Mouse (Mus musculus) telencephalon, adult 2 months (tissue): ENCODE results near the gene Zfp672.
"Not testable (repeated sequence)": the region's sequence is repeated elsewhere in the genome, so short reads cannot be mapped to it uniquely, and the experiment has no call there.

Source experiments
- DNase-seq: peaks from one replicate; pipeline ENCODE4 v3.0.0-alpha.2; 2011; ENCODE audit warnings: low read depth, low spot score

Zfp672 gene

GRCm38 (mm10) chr11:58324614-58325229, 5.4 kb downstream of the Zfp672 start:
- DNase-seq: no peak

- DNase-seq: peak; percentile 15
Measured at GRCm38 (mm10) chr11:58323570-58324340, 6.4 kb downstream of the Zfp672 start.

GRCm38 (mm10) chr11:58322824-58323569, 7.1 kb downstream of the Zfp672 start:
- peak; percentile 93 for DNase-seq

GRCm38 (mm10) chr11:58316768-58317390, 13.3 kb downstream of the Zfp672 start:
- no peak for DNase-seq

- DNase-seq: no peak
Measured at GRCm38 (mm10) chr11:58316344-58316743, 13.8 kb downstream of the Zfp672 start.

GRCm38 (mm10) chr11:58315536-58316168, 14.5 kb downstream of the Zfp672 start:
- no peak for DNase-seq

GRCm38 (mm10) chr11:58314069-58314468, 16.1 kb downstream of the Zfp672 start:
- peak; percentile 19 for DNase-seq

GRCm38 (mm10) chr11:58308661-58309060, 21.5 kb downstream of the Zfp672 start:
- no peak for DNase-seq

- DNase-seq: peak; percentile 15
Measured at GRCm38 (mm10) chr11:58307411-58308080, 22.6 kb downstream of the Zfp672 start.

- DNase-seq: peak; percentile 97
Measured at GRCm38 (mm10) chr11:58306860-58307308, 23.3 kb downstream of the Zfp672 start, which contains the start of gene Zfp692. Zfp692 (plus strand) TSS chr11:58307069.

GRCm38 (mm10) chr11:58305299-58305698, 24.8 kb downstream of the Zfp672 start:
- not testable (repeated sequence) for DNase-seq

GRCm38 (mm10) chr11:58303594-58303993, 26.5 kb downstream of the Zfp672 start:
- no peak for DNase-seq

- DNase-seq: no peak
Measured at GRCm38 (mm10) chr11:58302774-58303445, 27.2 kb downstream of the Zfp672 start.

GRCm38 (mm10) chr11:58301837-58302754, 28.0 kb downstream of the Zfp672 start:
- peak; percentile 94 for DNase-seq

- DNase-seq: peak; percentile 32
Measured at GRCm38 (mm10) chr11:58301057-58301456, 29.1 kb downstream of the Zfp672 start.

- DNase-seq: no peak
Measured at GRCm38 (mm10) chr11:58297396-58297795, 32.7 kb downstream of the Zfp672 start.

GRCm38 (mm10) chr11:58292791-58293190, 37.3 kb downstream of the Zfp672 start:
- DNase-seq: no peak

GRCm38 (mm10) chr11:58290812-58291211, 39.3 kb downstream of the Zfp672 start:
- no peak for DNase-seq
